Mouse (Mus musculus) lung, adult 2 months (tissue): ENCODE data around the gene Cfap46. TPM values are rescaled to one million over a fixed set of nuclear protein-coding genes. Genes with fewer than 3 reads are reported as not detected.
"Not testable (repeated sequence)": the region's sequence is repeated elsewhere in the genome, so short reads cannot be mapped to it uniquely, and the experiment has no call there.

Experiments
- DNase-seq: peaks from one replicate; pipeline ENCODE4 v3.0.0; 2022
- H3K4me1 ChIP-seq: fragments of 200-500 bp; 2 replicates; pipeline ENCODE4 v1.6.1; 2011; ENCODE audit warnings: low read length; ENCODE audit not compliant: control insufficient read depth, insufficient read depth
- H3K4me3 ChIP-seq: fragments of 200-500 bp; replicated peaks from 2 replicates; pipeline ENCODE3; 2011; ENCODE audit warnings: low read depth, mild to moderate bottlenecking, control low read depth, low read length; ENCODE audit errors: extremely low read depth
- CTCF ChIP-seq: fragments of 200-500 bp; IDR thresholded peaks from 2 replicates; pipeline ENCODE4 v1.5.1; 2011; ENCODE audit warnings: mild to moderate bottlenecking, low read length, control low read depth; ENCODE audit not compliant: insufficient read depth
- POLR2A ChIP-seq: fragments of 200-500 bp; IDR thresholded peaks from 2 replicates; pipeline ENCODE4 v1.6.1; 2011; ENCODE audit warnings: low read depth, mild to moderate bottlenecking, control low read depth, low read length, borderline replicate concordance; ENCODE audit errors: extremely low read depth
- WGBS: fragments of 180-500 bp; shearing (Covaris S2); methylation state at CpG from one replicate; pipeline ENCODE4 v1.1.7; 2018; 5-methylcytosine and 5-hydroxymethylcytosine counted together
- polyA plus RNA-seq: library from polyadenylated mRNA; depleted of rRNA; stranded (reverse); fragments of >200 nt; gene quantifications from 2 replicates; pipeline ENCODE4 v1.2.3, GENCODE M21; 2012

Gene Cfap46
- polyA plus RNA-seq, 1 experiment: 13.5 TPM

DNA sequence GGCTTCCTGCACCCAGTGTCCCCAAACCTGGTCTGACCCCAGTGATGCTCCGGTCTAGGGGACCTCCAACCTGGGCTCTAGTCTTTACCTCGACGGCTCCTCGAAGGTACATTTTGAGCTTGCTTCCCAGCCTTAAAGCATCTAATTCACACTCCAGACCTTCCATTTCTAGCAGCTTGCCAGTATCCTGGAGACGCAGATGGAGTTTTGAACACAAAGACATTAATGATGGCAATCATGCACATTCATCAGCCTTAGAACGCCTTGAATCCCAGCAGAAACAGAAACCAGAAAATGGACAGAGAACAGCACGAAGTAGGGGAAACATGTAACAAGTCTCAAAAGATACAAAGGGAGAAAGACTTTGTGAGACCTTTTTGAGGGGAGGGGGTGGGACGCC is 16.7 kb downstream of the Cfap46 start:
- 79% methylated on average over 8 of the region's 8 CpGs for WGBS
- Histone ChIP-seq H3K4me1 (no peaks in the 10 kb centered on the region), H3K4me3 (no peak overlapping the region)
- TF ChIP-seq POLR2A (no peak), CTCF (no peak)
- no peak for DNase-seq

DNA sequence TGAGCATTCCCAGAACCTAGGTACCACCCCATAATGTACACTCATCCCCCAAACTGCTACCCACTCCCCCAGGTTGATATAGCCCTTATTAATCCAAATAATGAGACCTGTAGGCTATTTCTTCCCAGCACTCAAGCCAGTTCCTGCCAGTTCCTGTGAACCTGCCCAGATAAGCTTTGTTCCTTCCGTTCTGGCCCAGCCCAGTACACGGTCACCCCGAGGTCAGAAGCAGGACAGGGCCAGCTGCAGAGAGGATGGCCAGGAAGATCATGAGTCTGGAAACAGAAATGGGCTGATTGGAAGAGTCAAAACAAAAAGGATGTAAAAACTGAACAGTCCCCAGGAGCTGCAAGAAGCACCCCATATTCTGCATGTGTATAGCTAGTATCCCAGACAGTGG is 20.3 kb downstream of the Cfap46 start:
- TF ChIP-seq POLR2A (no peak), CTCF (no peak)
- Histone ChIP-seq H3K4me1 (no peaks in the 10 kb centered on the region), H3K4me3 (no peak overlapping the region)
- WGBS: 32% methylated on average over 3 of the region's 3 CpGs
- DNase-seq: no peak

DNA sequence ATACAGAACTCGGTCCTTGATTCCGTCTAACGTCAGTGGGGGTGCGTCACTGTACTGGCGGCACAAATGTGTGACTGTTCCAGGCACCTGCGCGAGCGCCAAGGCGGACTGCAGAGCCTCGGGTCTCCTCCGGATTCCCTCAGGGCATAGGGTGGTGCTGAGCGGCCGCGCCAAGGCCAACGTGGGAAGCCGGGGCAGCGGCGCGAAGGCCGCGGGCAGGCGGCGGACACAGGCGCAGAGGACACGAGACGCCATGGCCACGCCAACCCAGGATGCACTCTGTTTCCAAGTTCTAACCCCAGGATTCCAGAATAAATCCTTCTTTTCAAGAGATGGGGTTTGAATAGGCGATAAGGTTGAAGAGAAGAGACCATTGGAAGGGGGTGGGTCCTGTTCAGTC is 23.7 kb downstream of the Cfap46 start:
- H3K4me3 ChIP-seq, H3K4me1 ChIP-seq, DNase-seq: not testable (repeated sequence)
- WGBS: 88% methylated on average over 28 of the region's 28 CpGs

DNA sequence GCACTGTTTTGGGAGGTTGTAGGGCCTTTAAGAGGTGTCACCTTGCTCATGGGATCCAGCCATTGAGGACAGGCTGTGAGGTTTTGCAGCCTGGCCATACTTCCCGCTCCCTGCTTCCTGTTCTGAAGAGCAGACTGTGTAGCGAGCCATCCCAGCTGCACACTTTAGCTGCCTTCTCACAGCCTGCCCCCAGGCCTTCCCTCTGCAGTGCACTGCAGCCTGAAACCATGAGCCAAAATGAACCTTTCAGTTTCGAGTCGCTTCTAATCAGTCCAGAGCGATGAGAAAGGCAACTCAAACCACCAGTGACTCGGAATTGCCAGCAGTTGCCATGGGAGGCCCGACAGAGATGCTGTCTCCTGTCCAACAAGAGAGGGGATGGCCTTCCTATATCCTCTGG is 33.9 kb downstream of the Cfap46 start:
- no peak overlapping the region for H3K4me3 ChIP-seq
- WGBS: 68% methylated on average over 7 of the region's 7 CpGs
- DNase-seq: no peak
- no peaks in the 10 kb centered on the region for H3K4me1 ChIP-seq
- TF ChIP-seq POLR2A (no peak), CTCF (no peak)

DNA sequence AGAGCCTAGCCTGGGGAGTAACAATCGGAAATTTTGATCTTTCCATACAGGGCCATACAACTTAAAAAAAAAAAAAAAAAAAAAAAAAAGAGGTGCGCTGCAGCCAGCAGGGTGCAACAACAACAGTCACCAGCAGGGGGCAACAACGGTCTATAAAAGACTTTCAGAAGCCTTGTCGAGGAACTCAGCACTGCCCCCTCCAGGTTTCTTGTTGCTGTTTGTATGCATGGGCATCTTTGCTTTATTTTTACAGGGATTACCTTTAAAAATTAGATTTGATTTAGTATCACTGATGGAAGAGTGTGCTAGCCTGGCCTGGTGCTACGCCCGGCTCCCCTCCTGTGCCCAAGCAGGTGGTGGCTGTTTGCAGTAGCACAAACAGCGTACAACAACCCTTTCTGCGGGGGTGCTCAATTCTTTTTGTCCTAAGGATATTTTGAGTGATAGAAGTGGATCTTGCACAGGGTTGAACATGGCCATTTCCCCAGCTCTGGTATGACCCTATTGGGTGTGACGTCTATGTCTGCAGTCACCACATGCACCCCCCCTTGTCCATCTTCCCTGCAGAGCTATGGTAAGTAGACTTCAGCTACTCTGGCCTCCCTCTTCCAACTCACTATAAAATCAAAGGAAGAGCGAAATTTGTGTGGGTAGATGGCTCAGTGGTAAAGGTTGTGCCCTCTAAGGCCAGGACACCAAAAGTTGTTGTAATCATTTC is 35.4 kb downstream of the Cfap46 start:
- TF ChIP-seq CTCF (peak; percentile 81), POLR2A (no peak)
- WGBS: 39% methylated on average over 10 of the region's 10 CpGs
- Histone ChIP-seq H3K4me3 (no peak overlapping the region), H3K4me1 (no peaks in the 10 kb centered on the region)
- peak; percentile 85 for DNase-seq

DNA sequence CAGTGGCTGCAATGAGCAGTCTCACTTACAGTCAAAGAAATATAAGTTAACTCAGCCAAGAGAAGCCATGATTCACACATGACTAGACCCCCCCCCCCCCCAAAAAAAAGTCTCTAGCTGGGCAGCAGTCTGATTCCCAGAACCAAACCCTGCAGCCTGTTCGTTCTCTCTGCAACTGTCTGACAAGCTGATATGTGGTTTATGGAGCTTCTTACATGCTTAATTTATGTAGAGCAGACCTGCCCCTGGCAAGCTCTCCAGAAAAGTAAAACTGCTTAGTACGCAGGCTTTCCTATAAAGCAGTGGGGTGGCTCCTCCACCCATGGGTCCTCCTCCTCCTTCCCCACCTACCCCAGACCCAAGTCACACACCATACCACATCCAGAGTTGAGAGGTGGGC is 50.2 kb downstream of the Cfap46 start:
- 72% methylated on average over 2 of the region's 2 CpGs for WGBS
- no peak for DNase-seq
- TF ChIP-seq POLR2A: no peak
- TF ChIP-seq CTCF: no peak
- Histone ChIP-seq H3K4me1 (no peaks in the 10 kb centered on the region), H3K4me3 (no peak overlapping the region)

DNA sequence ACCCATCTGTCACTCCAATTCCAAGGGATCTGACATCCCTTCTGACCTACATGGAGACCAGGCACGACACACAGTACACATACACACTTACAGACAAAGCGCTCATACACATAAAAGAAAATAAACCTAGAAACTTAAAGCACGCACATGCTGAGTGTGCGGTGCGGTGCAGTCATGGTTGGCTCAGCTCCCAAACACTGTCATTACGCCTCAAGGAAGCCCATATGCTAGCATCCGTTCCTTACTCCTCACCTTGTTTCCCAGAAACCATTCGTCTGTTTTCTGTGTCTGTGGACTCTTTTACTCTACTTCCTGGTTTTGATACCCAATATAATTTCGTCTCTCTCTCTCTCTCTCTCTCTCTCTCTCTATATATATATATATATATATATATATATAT is 58.5 kb downstream of the Cfap46 start:
- TF ChIP-seq POLR2A: no peak
- TF ChIP-seq CTCF: no peak
- Histone ChIP-seq H3K4me1 (no peaks in the 10 kb centered on the region), H3K4me3 (no peak overlapping the region)
- no peak for DNase-seq
- 69% methylated on average over 9 of the region's 9 CpGs for WGBS

DNA sequence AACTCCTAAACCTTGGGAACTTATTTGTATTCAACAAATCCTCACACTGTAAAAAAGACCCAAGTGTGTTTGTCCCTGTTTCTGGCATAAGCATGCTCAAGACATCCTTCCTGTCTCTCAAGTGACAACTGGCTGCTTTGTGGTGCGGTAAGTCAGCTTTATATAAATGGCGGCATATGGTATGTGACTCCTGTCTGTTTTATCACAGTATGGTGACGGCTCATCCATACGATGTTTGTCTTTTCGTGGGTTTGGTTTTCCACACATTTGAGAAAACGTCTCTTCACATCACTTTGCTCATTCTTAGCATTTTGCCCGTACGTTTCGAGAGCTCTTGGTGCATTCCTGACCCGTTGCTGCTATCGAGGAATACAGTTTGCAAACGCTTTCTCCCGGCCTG is 61.0 kb downstream of the Cfap46 start:
- DNase-seq: no peak
- Histone ChIP-seq H3K4me1 (no peaks in the 10 kb centered on the region), H3K4me3 (no peak overlapping the region)
- WGBS: 65% methylated on average over 13 of the region's 13 CpGs
- TF ChIP-seq POLR2A (no peak), CTCF (no peak)

DNA sequence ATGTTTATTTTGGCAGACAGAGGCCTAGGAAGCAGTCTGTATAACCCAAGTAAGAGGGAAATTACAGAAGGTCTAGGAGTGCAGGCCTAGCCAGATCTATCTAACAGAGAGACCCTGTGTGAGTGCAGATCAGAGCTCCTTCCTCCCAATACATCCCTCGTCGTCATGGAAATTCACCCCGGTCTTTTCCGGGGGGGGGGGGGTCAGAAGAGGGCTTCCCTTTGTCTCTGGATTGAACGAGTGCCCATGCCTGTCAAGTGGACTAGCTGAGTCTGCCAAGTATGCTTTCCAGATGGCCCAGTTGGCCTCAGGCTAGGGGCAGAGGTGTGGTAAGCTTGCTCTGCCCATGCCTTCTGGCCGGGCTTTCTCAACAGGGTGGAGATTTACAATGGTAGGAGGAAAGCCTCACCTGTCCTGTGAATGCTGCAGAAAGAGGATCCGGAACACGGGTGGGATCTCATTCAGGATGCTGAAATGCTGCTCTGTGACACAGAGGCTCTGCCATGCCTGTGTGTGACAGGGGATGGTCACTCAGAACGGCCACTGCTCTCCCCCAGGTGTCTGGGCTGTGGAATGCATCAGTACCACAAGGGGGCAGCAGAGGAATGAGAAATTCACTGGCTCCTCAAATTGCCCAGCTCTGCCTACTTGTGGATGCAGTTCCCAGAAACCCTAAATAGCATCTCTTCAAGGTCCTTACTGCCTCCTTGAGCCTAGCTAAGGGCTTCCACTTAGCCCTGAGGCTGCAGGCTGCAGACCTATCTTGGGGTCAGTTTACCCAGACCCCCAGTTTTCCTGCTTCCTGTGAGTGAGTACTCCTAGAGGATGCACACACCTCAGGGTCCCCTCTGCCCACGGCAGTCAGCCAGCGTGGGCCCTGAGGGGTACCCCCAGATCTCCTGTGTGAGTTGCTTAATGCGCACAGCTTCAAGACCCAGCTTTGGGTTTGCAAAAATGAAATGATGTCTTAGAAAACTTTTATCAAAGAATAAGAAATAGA is 67.5 kb downstream of the Cfap46 start:
- Histone ChIP-seq H3K4me1 (no peaks in the 10 kb centered on the region), H3K4me3 (no peak overlapping the region)
- WGBS: 48% methylated on average over 12 of the region's 12 CpGs
- DNase-seq: peak; percentile 39
- no peak for TF ChIP-seq POLR2A
- TF ChIP-seq CTCF: peak; percentile 78

DNA sequence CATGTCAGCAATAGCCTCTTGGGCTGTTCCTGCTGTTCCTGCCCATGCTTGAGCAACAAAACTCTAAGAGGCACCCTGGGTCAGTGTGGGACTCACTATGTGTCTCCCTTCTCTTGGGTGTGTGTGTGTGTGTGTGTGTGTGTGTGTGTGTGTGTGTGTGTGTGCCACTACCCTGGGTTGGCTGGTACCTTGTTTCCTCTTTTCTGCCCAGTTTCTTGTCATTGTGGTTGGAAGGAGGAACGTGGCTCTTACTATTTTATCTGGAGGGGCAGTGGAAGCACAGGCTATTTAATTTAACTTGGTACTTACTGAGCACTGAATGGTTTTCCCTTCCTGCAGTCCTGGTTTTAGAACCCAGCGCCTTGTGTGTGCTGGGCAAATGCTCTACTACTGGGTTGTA is 73.3 kb downstream of the Cfap46 start:
- no peak for DNase-seq
- 58% methylated on average over 2 of the region's 2 CpGs for WGBS
- TF ChIP-seq POLR2A: no peak
- TF ChIP-seq CTCF: no peak
- H3K4me1 ChIP-seq: no peaks in the 10 kb centered on the region
- no peak overlapping the region for H3K4me3 ChIP-seq
